Mouse (Mus musculus): ENCODE measurements around the gene En2. TPM values are rescaled to one million over a fixed set of nuclear protein-coding genes. Genes with fewer than 3 reads are reported as not detected.

Gene En2
- polyA plus RNA-seq, 1 experiment: not detected

DNA sequence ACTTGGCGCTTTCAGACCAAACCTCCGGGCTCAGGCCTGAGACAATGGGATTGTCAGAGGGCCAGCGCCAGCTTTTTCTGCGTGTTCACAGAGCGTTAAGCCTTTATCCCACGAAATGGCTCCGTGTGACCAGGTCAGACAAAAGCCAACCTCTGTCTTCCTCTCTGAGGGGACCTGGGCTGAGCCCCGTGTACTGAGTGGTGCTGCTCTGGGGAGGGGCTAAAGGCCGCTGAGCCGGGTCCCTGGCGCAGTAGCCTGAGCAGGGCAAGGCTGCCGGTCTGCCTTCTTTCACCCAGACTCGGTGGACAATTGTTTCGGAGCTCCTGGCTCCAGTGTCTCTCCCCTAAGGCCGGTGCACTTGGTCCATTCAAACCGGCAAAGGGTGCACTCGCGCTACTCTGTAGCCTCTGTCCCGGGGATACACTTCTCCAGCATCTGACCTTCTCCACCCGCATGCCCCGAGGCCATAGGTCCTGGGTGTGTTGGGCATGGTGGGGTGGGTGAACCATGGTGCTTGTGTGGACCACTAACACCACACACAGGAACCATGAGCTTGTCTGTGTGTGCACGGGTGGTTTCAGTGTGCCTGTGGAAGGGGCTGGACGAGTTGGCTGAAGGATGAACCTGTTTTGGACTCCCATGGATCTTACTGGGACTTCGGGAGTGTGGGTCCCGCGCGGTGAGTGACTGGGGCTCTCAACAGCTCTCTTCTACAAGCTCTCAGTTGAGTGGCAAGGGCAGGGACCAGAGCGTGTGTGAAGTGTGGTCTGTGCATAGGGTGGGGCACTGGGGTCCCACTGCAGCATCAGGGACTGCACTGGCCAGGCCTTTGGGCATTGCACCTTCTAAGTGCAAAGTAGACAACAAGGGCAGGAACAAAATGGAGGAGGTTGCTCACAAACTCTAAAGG lies 40.9 kb upstream of the En2 start:
- WGBS: 6% methylated on average over 28 of the region's 28 CpGs
- no peak overlapping the region for H3K4me3 ChIP-seq (replicated peaks; ENCODE audit: extremely low read depth, low read depth, low read length)
- no peak for DNase-seq
- TF ChIP-seq CTCF (IDR thresholded peaks at IDR 0.05; ENCODE audit: insufficient read depth, low read length) (no peak), POLR2A (IDR thresholded peaks at IDR 0.05; ENCODE audit: borderline replicate concordance, extremely low read depth, low read depth, low read length) (no peak)
- 0 out of 2 replicates have a peak, but pooled peaks cover 2% of the 10 kb centered on the region for H3K4me1 ChIP-seq (ENCODE audit: control insufficient read depth, insufficient read depth, low read length)

GRCm38 (mm10) chr5:28128851-28129250 lies 36.6 kb upstream of the En2 start:
- no peak for DNase-seq
- Histone ChIP-seq H3K4me1 (ENCODE audit: control insufficient read depth, insufficient read depth, low read length) (no peaks in the 10 kb centered on the region), H3K4me3 (replicated peaks; ENCODE audit: extremely low read depth, low read depth, low read length) (no peak overlapping the region)
- TF ChIP-seq CTCF (IDR thresholded peaks at IDR 0.05; ENCODE audit: insufficient read depth, low read length): no peak
- TF ChIP-seq POLR2A (IDR thresholded peaks at IDR 0.05; ENCODE audit: borderline replicate concordance, extremely low read depth, low read depth, low read length): no peak
- 47% methylated on average over 1 of the region's 1 CpGs for WGBS

- Histone ChIP-seq H3K4me3 (replicated peaks; ENCODE audit: extremely low read depth, low read depth, low read length) (no peak overlapping the region), H3K4me1 (ENCODE audit: control insufficient read depth, insufficient read depth, low read length) (no peaks in the 10 kb centered on the region)
- TF ChIP-seq CTCF (IDR thresholded peaks at IDR 0.05; ENCODE audit: insufficient read depth, low read length) (no peak), POLR2A (IDR thresholded peaks at IDR 0.05; ENCODE audit: borderline replicate concordance, extremely low read depth, low read depth, low read length) (no peak)
- 73% methylated on average over 5 of the region's 5 CpGs for WGBS
- no peak for DNase-seq
Measured at GRCm38 (mm10) chr5:28132231-28132630, 33.3 kb upstream of the En2 start.

- no peak for DNase-seq
- Histone ChIP-seq H3K4me3 (replicated peaks; ENCODE audit: extremely low read depth, low read depth, low read length) (no peak overlapping the region), H3K4me1 (ENCODE audit: control insufficient read depth, insufficient read depth, low read length) (no peaks in the 10 kb centered on the region)
- WGBS: 40% methylated on average over 2 of the region's 2 CpGs
- TF ChIP-seq POLR2A (IDR thresholded peaks at IDR 0.05; ENCODE audit: borderline replicate concordance, extremely low read depth, low read depth, low read length) (no peak), CTCF (IDR thresholded peaks at IDR 0.05; ENCODE audit: insufficient read depth, low read length) (no peak)
Measured at GRCm38 (mm10) chr5:28136438-28136837, 29.1 kb upstream of the En2 start.

DNA sequence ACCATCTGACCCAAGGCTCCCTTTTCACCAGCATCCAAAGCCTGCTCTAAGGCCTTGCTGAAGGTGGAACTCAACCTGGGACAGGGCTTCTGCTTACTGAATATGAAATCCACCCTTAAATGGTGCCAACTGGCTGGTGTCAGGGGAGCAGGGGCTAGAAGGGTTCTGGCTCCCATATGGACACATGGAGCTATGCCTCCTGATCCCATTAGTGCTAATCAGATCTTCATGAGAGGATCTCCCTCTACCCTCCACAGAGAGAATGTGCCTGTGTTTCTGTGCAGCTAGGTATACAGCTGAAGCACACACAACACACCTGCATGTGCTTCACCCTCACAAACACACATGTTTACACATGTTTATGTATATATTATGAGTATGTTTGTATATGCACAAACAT lies 20.9 kb upstream of the En2 start:
- Histone ChIP-seq H3K4me1 (ENCODE audit: control insufficient read depth, insufficient read depth, low read length) (no peaks in the 10 kb centered on the region), H3K4me3 (replicated peaks; ENCODE audit: extremely low read depth, low read depth, low read length) (no peak overlapping the region)
- no peak for TF ChIP-seq POLR2A (IDR thresholded peaks at IDR 0.05; ENCODE audit: borderline replicate concordance, extremely low read depth, low read depth, low read length)
- no peak for TF ChIP-seq CTCF (IDR thresholded peaks at IDR 0.05; ENCODE audit: insufficient read depth, low read length)
- no peak for DNase-seq

DNA sequence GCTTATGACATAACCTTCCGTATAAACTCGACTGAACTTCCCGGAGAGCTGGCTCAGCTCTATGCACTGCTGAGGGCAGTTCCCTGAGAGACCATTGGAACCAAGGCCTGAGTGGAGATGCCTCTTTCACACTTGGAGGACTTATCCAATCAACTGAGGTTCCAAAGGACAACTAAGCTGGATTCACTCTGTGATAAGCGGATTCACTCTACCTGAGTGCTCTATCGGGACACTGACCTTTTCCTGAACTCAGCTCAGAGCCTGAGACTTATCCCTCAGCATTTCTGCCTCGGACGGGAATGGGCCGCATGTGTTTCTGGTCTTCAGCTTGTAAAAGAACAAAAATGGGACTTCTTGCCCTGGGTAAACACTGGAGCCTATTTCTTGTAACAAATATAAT lies 19.5 kb upstream of the En2 start:
- no peak overlapping the region for H3K4me3 ChIP-seq (replicated peaks; ENCODE audit: extremely low read depth, low read depth, low read length)
- H3K4me1 ChIP-seq (ENCODE audit: control insufficient read depth, insufficient read depth, low read length): no peaks in the 10 kb centered on the region
- DNase-seq: no peak
- TF ChIP-seq CTCF (IDR thresholded peaks at IDR 0.05; ENCODE audit: insufficient read depth, low read length): no peak
- no peak for TF ChIP-seq POLR2A (IDR thresholded peaks at IDR 0.05; ENCODE audit: borderline replicate concordance, extremely low read depth, low read depth, low read length)
- WGBS: 70% methylated on average over 8 of the region's 8 CpGs

GRCm38 (mm10) chr5:28148473-28148872 lies 17.0 kb upstream of the En2 start:
- no peak overlapping the region for H3K4me3 ChIP-seq (replicated peaks; ENCODE audit: extremely low read depth, low read depth, low read length)
- no peak for DNase-seq
- no peaks in the 10 kb centered on the region for H3K4me1 ChIP-seq (ENCODE audit: control insufficient read depth, insufficient read depth, low read length)
- WGBS: 51% methylated on average over 3 of the region's 3 CpGs
- no peak for TF ChIP-seq CTCF (IDR thresholded peaks at IDR 0.05; ENCODE audit: insufficient read depth, low read length)
- no peak for TF ChIP-seq POLR2A (IDR thresholded peaks at IDR 0.05; ENCODE audit: borderline replicate concordance, extremely low read depth, low read depth, low read length)

DNA sequence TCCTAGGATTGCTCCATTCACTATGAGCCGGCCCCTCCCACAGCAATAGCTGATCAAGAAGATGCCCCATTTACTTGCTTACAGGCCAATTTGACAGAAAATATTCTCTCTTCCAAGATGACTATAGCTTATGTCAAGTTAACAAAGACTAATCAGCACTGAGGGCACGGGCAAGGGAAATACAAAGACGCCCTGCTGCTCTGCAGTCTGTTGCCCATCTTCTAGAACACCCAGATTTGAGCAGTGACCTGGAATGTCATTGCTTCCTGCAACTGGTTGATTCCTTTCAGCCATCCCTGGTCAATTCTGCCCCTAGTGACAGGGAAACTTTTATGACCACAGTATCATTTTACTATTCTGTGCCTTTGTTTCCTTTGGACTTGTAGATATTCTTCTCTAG lies 16.1 kb upstream of the En2 start:
- WGBS: 78% methylated on average over 3 of the region's 3 CpGs
- Histone ChIP-seq H3K4me3 (replicated peaks; ENCODE audit: extremely low read depth, low read depth, low read length) (no peak overlapping the region), H3K4me1 (ENCODE audit: control insufficient read depth, insufficient read depth, low read length) (no peaks in the 10 kb centered on the region)
- DNase-seq: no peak
- TF ChIP-seq POLR2A (IDR thresholded peaks at IDR 0.05; ENCODE audit: borderline replicate concordance, extremely low read depth, low read depth, low read length) (no peak), CTCF (IDR thresholded peaks at IDR 0.05; ENCODE audit: insufficient read depth, low read length) (no peak)

GRCm38 (mm10) chr5:28157044-28157730 lies 8.3 kb upstream of the En2 start:
- no peak for DNase-seq
- TF ChIP-seq POLR2A (IDR thresholded peaks at IDR 0.05; ENCODE audit: borderline replicate concordance, extremely low read depth, low read depth, low read length) (no peak), CTCF (IDR thresholded peaks at IDR 0.05; ENCODE audit: insufficient read depth, low read length) (no peak)
- no peak overlapping the region for H3K4me3 ChIP-seq (replicated peaks; ENCODE audit: extremely low read depth, low read depth, low read length)
- H3K4me1 ChIP-seq (ENCODE audit: control insufficient read depth, insufficient read depth, low read length): no peaks in the 10 kb centered on the region
- 7% methylated on average over 9 of the region's 9 CpGs for WGBS
